Mouse (Mus musculus): ENCODE data around the gene Plekha7.

- TF ChIP-seq GATA1 (IDR thresholded peaks at IDR 0.05; ENCODE audit: borderline replicate concordance, low read length) = no peak
- no peak for TF ChIP-seq FLI1 (IDR thresholded peaks at IDR 0.05; ENCODE audit: low read length)
Observed at GRCm38 (mm10) chr7:116115991-116116390, 192.2 kb downstream of the Plekha7 start.
